Mouse (Mus musculus): ENCODE data around the gene Agrn. TPM values are rescaled to one million over a fixed set of nuclear protein-coding genes. Genes with fewer than 3 reads are reported as not detected.
"Not testable (repeated sequence)": the region's sequence is repeated elsewhere in the genome, so short reads cannot be mapped to it uniquely, and the experiment has no call there.

Agrn gene
- total RNA-seq, 1 experiment from 2014 or later: 46.7 TPM

- DNase-seq: no peak
Measured at GRCm38 (mm10) chr4:156154771-156155170, 42.5 kb downstream of the Agrn start.

GRCm38 (mm10) chr4:156150887-156151286, 46.4 kb downstream of the Agrn start:
- DNase-seq: not testable (repeated sequence)

- DNase-seq: no peak
Measured at GRCm38 (mm10) chr4:156136285-156137100, 60.8 kb downstream of the Agrn start.

GRCm38 (mm10) chr4:156135801-156136200, 61.5 kb downstream of the Agrn start:
- DNase-seq: no peak

- no peak for DNase-seq
Measured at GRCm38 (mm10) chr4:156135112-156135511, 62.2 kb downstream of the Agrn start.

GRCm38 (mm10) chr4:156133943-156134605, 63.2 kb downstream of the Agrn start:
- no peak for DNase-seq

GRCm38 (mm10) chr4:156133334-156133733, 64.0 kb downstream of the Agrn start:
- no peak for DNase-seq

GRCm38 (mm10) chr4:156130940-156131339, 66.3 kb downstream of the Agrn start:
- no peak for DNase-seq

- no peak for DNase-seq
Measured at GRCm38 (mm10) chr4:156130436-156130835, 66.9 kb downstream of the Agrn start, which contains the start of gene Rnf223. Gene Rnf223, plus strand, starts transcription at chr4:156130513.

- no peak for DNase-seq
Measured at GRCm38 (mm10) chr4:156128746-156129145, 68.5 kb downstream of the Agrn start.

- no peak for DNase-seq
Measured at GRCm38 (mm10) chr4:156126841-156127240, 70.4 kb downstream of the Agrn start.

- DNase-seq: no peak
Measured at GRCm38 (mm10) chr4:156125393-156125792, 71.9 kb downstream of the Agrn start.

GRCm38 (mm10) chr4:156124077-156124476, 73.2 kb downstream of the Agrn start:
- no peak for DNase-seq

Small RNA genes lying within 50 kb of the gene (microRNA-seq; reads per million reads assigned to microRNA genes)
- 1.7 to 5.3 reads per million in 2 experiments for gene Mir7658

Other genes with a start within 250 kb of the Agrn start
- 70.6 and 77.9 TPM in 2 replicates for gene C1qtnf12, start 235.2 kb downstream of the Agrn start, total RNA-seq (2021)
- gene B3galt6, start 204.8 kb downstream of the Agrn start, total RNA-seq (2021): 6.6 and 9.7 TPM in 2 replicates
- gene Sdf4, start 204.6 kb downstream of the Agrn start, total RNA-seq (2021): 248 and 275 TPM in 2 replicates
- 1.5 TPM in 1 of 2 replicates, not detected in the other for gene Tnfrsf4, start 183.6 kb downstream of the Agrn start, total RNA-seq (2021)
- gene Tnfrsf18, start 171.3 kb downstream of the Agrn start, total RNA-seq (2021): not detected in 2 replicates
- 0.61 TPM in 1 of 2 replicates, not detected in the other for gene Ttll10, start 138.1 kb downstream of the Agrn start, total RNA-seq (2021)
- gene 9430015G10Rik, start 87.5 kb downstream of the Agrn start, total RNA-seq (2021): 13.5 and 16.7 TPM in 2 replicates
- gene Rnf223, start 67.0 kb downstream of the Agrn start, total RNA-seq (2021): 0.18 TPM in 1 of 2 replicates, not detected in the other
- 1.8 and 7.2 TPM in 2 replicates for gene Isg15, start 3.3 kb upstream of the Agrn start, total RNA-seq (2021)
- gene AW011738, start 5.8 kb upstream of the Agrn start, total RNA-seq (2021): 3.5 and 3.7 TPM in 2 replicates
- gene Perm1, start 18.4 kb upstream of the Agrn start, total RNA-seq (2021): 3.3 and 4.1 TPM in 2 replicates
- gene Plekhn1, start 37.4 kb upstream of the Agrn start, total RNA-seq (2021): 24.1 and 29.6 TPM in 2 replicates
- gene Noc2l, start 38.5 kb upstream of the Agrn start, total RNA-seq (2021): 45.4 and 52.4 TPM in 2 replicates
- gene Samd11, start 58.2 kb upstream of the Agrn start, total RNA-seq (2021): 1.2 and 1.7 TPM in 2 replicates
- gene Vmn2r-ps159, start 133.6 kb upstream of the Agrn start, total RNA-seq (2021): not detected in 2 replicates